Mouse (Mus musculus) G1E (cell line): ENCODE results near the gene Zc3h18. TPM values are rescaled to one million over a fixed set of nuclear protein-coding genes. Genes with fewer than 3 reads are reported as not detected.

Experiments
- ATAC-seq: 2 replicates; pipeline ENCODE4 v1.8.0; 2016; ENCODE audit warnings: mild to moderate bottlenecking; ENCODE audit not compliant: insufficient number of reproducible peaks, poor library complexity, low FRiP score, severe bottlenecking; ENCODE audit errors: extremely low read depth
- DNase-seq: peaks from one replicate; pipeline ENCODE4 v3.0.0; 2012; ENCODE audit warnings: low spot score
- H3K27me3 ChIP-seq: 2 replicates; pipeline ENCODE4 v1.6.1; 2012; ENCODE audit warnings: mild to moderate bottlenecking, low read length, inconsistent platforms; ENCODE audit not compliant: insufficient read depth
- H3K36me3 ChIP-seq: replicated peaks from 2 replicates; pipeline ENCODE3; 2012; ENCODE audit warnings: mild to moderate bottlenecking, inconsistent platforms
- H3K4me1 ChIP-seq: 2 replicates; pipeline ENCODE4 v1.6.1; 2012; ENCODE audit warnings: low read depth, low read length, inconsistent platforms, mixed read lengths; ENCODE audit not compliant: insufficient read depth
- H3K4me3 ChIP-seq: 2 replicates; pipeline ENCODE4 v1.5.1; 2012; ENCODE audit warnings: low read depth, mild to moderate bottlenecking, inconsistent platforms, low read length, moderate library complexity, mixed read lengths
- H3K9me3 ChIP-seq: replicated peaks from 2 replicates; pipeline ENCODE4 v1.6.1; 2012; ENCODE audit warnings: inconsistent platforms
- CTCF ChIP-seq: IDR thresholded peaks from 2 replicates; pipeline ENCODE4 v1.5.1; 2012; ENCODE audit warnings: low read depth, low read length, inconsistent platforms, mixed read lengths
- GATA1 ChIP-seq: IDR thresholded peaks from 2 replicates; pipeline ENCODE4 v1.6.1; 2012; ENCODE audit warnings: borderline replicate concordance, low read length, inconsistent platforms, mixed read lengths
- GATA2 ChIP-seq: IDR thresholded peaks from 2 replicates; pipeline ENCODE4 v1.6.1; 2012; ENCODE audit warnings: low read depth, low read length, inconsistent platforms, borderline replicate concordance
- POLR2AphosphoS5 ChIP-seq: IDR thresholded peaks from 2 replicates; pipeline ENCODE4 v1.6.1; 2012; ENCODE audit warnings: low read depth, low read length, inconsistent platforms; ENCODE audit not compliant: insufficient replicate concordance
- TAL1 ChIP-seq: conservative IDR thresholded peaks from 2 replicates; pipeline ENCODE4 v1.6.1; 2012; ENCODE audit warnings: low read depth, low read length, inconsistent platforms, mixed read lengths
- polyA plus RNA-seq: library from polyadenylated mRNA; stranded (reverse); fragments of >175 nt; gene quantifications from 2 replicates; pipeline ENCODE4 v1.2.3, GENCODE M21; 2012
- total RNA-seq, 2 experiments: library from RNA; stranded (forward) in 1 of 2; stranded (reverse) in 1 of 2; fragments of 200-1000 nt in 1 of 2; fragments of >200 nt in 1 of 2; fragmentation: Nextera tagmentation in 1 of 2; gene quantifications; 2 replicates each; pipeline ENCODE4 v1.2.3; 2014 to 2017

Gene Zc3h18
- total and polyA plus RNA-seq, 3 experiments, result 40.3 to 143 (median 58.4) TPM

DNA sequence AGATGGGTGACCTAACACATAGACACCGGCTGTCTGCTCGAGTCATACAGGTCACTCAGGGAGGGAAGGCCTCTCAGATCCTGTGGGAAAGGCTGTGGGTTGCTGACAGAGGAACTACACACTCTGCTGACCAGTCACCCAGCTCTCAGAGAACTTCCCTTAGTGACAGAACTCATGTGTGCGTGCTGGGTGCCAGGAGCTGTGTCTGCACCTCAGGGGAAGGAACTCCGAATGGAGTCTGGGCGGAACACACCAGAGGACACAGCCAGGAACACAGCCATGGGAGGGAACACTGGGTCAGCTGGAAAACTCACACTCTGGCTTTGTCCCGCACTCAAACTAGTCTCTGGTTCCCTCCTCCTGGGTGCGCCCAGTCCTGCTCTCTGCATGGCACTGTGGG is 31.3 kb downstream of the Zc3h18 start:
- Histone ChIP-seq H3K4me1 (peaks cover 31% of the 10 kb centered on the region), H3K9me3 (no peaks in the 10 kb centered on the region), H3K36me3 (peaks cover 99% of the 10 kb centered on the region), H3K27me3 (no peaks in the 10 kb centered on the region), H3K4me3 (no peak overlapping the region)
- no peak for TF ChIP-seq TAL1
- TF ChIP-seq POLR2AphosphoS5, result no peak
- no peak for TF ChIP-seq CTCF
- TF ChIP-seq GATA1, result no peak
- no peak for TF ChIP-seq GATA2
- no peak for ATAC-seq
- DNase-seq, result no peak

DNA sequence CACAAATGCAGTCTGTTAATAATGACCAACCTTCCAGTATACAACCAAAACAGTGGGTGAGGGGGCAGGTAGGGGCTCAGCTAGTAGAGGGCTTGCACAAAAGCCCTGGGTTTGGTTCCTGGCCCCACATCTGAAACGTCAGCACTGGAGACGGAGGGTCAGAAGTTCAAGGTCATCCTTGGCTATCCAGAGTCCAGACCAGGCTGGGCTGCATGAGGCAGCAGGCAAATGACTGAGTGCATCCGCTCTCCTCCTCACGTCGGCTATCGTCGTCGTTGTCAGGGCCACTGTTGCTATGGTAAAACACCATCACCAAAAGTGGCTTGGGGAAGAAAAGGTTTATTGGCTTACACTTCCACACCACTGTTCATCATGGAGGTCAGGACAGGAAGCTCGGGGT is 37.9 kb downstream of the Zc3h18 start:
- H3K36me3 ChIP-seq, result peaks cover 98% of the 10 kb centered on the region
- H3K4me3 ChIP-seq, result no peak overlapping the region
- no peak for TF ChIP-seq CTCF
- no peak for TF ChIP-seq POLR2AphosphoS5
- no peak for TF ChIP-seq GATA1
- no peak for TF ChIP-seq TAL1
- TF ChIP-seq GATA2, result no peak
- peaks cover 26% of the 10 kb centered on the region for H3K4me1 ChIP-seq
- no peaks in the 10 kb centered on the region for H3K27me3 ChIP-seq
- DNase-seq (no peak), ATAC-seq (no peak)
- no peaks in the 10 kb centered on the region for H3K9me3 ChIP-seq

DNA sequence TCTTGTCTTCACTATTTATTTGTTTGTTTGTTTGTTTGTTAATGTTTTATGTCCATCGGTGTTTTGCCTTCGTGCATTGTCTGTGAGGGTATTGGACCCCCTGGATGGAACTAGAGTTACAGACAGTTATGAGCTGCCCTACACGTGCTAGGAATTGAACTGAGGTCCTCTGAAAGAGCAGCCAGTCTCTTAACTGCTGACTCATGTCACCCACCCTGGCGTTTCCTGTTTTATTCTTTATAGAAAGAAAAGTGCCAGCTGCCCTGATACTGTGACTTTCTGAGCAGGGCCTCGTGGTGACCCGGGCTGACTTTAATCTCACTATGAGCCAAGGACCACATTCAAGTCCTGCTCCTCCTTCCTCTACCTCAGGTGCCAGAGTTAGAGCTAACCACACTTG is 39.1 kb downstream of the Zc3h18 start:
- Histone ChIP-seq H3K4me3 (no peak overlapping the region), H3K9me3 (no peaks in the 10 kb centered on the region), H3K36me3 (peaks cover 91% of the 10 kb centered on the region), H3K4me1 (peaks cover 26% of the 10 kb centered on the region), H3K27me3 (no peaks in the 10 kb centered on the region)
- peak; percentile 64 for ATAC-seq
- TF ChIP-seq TAL1 (no peak), CTCF (no peak), GATA2 (no peak)
- no peak for DNase-seq

DNA sequence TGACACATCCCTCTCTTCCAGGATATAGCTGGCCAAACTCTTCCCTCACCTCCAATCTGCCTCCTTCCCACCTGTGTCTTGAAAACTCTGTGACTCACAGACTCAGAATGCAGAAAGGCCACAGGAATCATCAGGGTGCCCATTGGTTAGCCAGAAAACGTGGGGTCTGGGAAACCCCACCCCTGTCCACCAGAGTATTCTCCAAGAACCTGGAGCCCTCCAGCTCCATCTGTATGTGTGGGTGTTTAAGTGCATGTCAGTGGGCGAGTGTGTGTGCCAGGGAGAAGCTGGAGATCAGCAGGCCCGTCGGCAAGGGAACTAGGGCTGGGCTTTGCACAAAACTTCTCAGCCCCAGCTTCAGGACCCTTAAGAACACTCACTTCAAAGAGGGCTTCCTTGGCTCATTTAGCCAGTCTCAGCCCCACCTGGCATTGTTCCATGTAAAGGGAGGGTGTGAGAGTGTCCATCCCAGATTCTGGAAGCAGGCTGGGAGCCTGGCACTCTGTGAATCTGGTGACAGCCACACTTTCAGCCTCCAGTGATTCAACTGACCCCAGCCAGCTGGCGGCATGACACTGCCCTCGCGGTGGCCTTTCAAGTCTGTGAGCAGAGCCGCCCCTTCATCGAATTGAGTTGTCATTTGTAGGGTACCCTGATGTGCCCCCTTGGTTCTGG is 43.6 kb downstream of the Zc3h18 start:
- Histone ChIP-seq H3K4me3 (no peak overlapping the region), H3K27me3 (peaks cover 7% of the 10 kb centered on the region; the same call in 1 of the 2 replicates), H3K36me3 (peaks cover 78% of the 10 kb centered on the region), H3K9me3 (no peaks in the 10 kb centered on the region), H3K4me1 (peaks cover 15% of the 10 kb centered on the region)
- no peak for TF ChIP-seq POLR2AphosphoS5
- no peak for TF ChIP-seq GATA1
- TF ChIP-seq CTCF, result no peak
- no peak for TF ChIP-seq TAL1
- no peak for DNase-seq
- no peak for ATAC-seq

DNA sequence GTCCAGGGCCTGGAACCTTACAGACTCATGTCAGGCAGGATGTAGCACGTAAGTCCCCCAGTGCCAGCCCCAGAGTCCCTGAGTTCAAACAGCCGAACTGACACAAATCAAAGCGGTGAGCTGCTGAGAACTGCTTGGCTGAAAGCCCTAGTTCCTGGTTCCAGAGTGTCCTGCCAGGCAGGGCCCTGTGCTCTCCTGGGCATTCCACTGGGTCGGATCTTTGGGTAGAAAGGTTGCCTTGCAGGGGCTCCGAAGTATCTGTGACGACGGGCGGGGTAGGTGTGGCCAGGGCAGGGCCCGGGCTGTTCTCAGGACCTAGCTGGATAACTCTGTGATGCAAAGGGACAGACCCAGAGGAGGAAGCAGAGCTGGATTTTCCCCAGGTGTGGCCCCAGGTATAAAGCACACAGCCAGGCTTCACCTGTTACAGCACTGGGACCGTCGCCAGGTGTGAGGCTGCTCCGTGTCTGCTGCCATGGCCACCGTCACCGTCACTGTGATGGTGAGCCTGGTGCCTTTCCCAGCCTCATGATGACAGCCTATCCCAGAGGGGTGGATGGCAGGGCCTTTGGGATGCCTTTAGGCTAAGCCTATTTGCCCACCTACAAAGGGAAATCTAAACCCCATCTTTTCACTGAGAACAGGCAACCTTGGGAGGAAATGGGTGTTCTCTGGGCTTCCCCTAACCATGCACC is 45.1 kb downstream of the Zc3h18 start, which contains the start of gene Il17c:
TSS of gene Il17c (plus strand) at position 645 of the 695 bp plus-strand sequence.
- ATAC-seq (no peak), DNase-seq (no peak)
- TF ChIP-seq GATA1 (no peak), CTCF (no peak)
- peaks cover 78% of the 10 kb centered on the region for H3K36me3 ChIP-seq
- peaks cover 7% of the 10 kb centered on the region; the same call in 1 of the 2 replicates for H3K27me3 ChIP-seq
- H3K4me1 ChIP-seq, result 0 out of 2 replicates have a peak, but pooled peaks cover 6% of the 10 kb centered on the region
- no peaks in the 10 kb centered on the region for H3K9me3 ChIP-seq
- no peak within 1 kb of the TSS for H3K4me3 ChIP-seq

DNA sequence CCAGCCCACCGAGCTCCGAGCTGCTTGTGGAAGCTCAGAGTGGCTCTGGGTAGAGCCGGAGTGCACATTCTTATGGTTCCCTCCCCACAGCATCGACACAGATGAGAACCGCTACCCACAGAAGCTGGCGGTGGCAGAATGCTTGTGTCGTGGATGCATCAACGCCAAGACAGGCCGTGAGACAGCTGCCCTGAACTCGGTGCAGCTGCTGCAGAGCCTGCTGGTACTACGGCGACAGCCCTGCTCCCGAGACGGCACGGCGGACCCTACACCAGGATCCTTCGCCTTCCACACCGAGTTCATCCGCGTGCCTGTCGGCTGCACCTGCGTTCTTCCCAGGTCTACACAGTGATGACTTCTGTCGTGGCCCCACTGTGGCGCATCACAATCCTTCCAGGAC is 46.8 kb downstream of the Zc3h18 start:
- Histone ChIP-seq H3K9me3 (no peaks in the 10 kb centered on the region), H3K36me3 (peaks cover 80% of the 10 kb centered on the region), H3K4me3 (no peak overlapping the region), H3K4me1 (peaks cover 14% of the 10 kb centered on the region), H3K27me3 (peaks cover 7% of the 10 kb centered on the region; the same call in 1 of the 2 replicates)
- TF ChIP-seq TAL1 (no peak), GATA2 (no peak), CTCF (no peak), POLR2AphosphoS5 (no peak), GATA1 (no peak)
- ATAC-seq, result no peak
- no peak for DNase-seq
